Mouse (Mus musculus): ENCODE data around the gene Tango2.
A peak's percentile ranks its signal among the peaks of the same experiment; 100 is the strongest.

Tango2 gene

GRCm38 (mm10) chr16:18383045-18383726 is 35.3 kb upstream of the Tango2 start:
- DNase-seq (ENCODE audit: low spot score), result no peak

GRCm38 (mm10) chr16:18381621-18382258 is 33.8 kb upstream of the Tango2 start:
- no peak for DNase-seq (ENCODE audit: low spot score)

- DNase-seq (ENCODE audit: low spot score), result no peak
Observed at GRCm38 (mm10) chr16:18380495-18381063, 32.7 kb upstream of the Tango2 start.

- no peak for DNase-seq (ENCODE audit: low spot score)
Observed at GRCm38 (mm10) chr16:18379338-18380001, 31.6 kb upstream of the Tango2 start.

- no peak for DNase-seq (ENCODE audit: low spot score)
Observed at GRCm38 (mm10) chr16:18378489-18378888, 30.6 kb upstream of the Tango2 start.

- peak; percentile 4 for DNase-seq (ENCODE audit: low spot score)
Observed at GRCm38 (mm10) chr16:18377203-18377602, 29.3 kb upstream of the Tango2 start.

GRCm38 (mm10) chr16:18376297-18376954 is 28.5 kb upstream of the Tango2 start:
- DNase-seq (ENCODE audit: low spot score), result no peak

- DNase-seq (ENCODE audit: low spot score), result no peak
Observed at GRCm38 (mm10) chr16:18373632-18374031, 25.7 kb upstream of the Tango2 start.

GRCm38 (mm10) chr16:18370197-18370596 is 22.3 kb upstream of the Tango2 start:
- no peak for DNase-seq (ENCODE audit: low spot score)

GRCm38 (mm10) chr16:18366849-18367248 is 18.9 kb upstream of the Tango2 start:
- DNase-seq (ENCODE audit: low spot score), result no peak

- DNase-seq (ENCODE audit: low spot score), result no peak
Observed at GRCm38 (mm10) chr16:18362948-18363347, 15.0 kb upstream of the Tango2 start.

GRCm38 (mm10) chr16:18360151-18360805 is 12.4 kb upstream of the Tango2 start:
- no peak for DNase-seq (ENCODE audit: low spot score)

- DNase-seq (ENCODE audit: low spot score), result no peak
Observed at GRCm38 (mm10) chr16:18357977-18358376, 10.1 kb upstream of the Tango2 start.

GRCm38 (mm10) chr16:18356961-18357360 is 9.1 kb upstream of the Tango2 start:
- no peak for DNase-seq (ENCODE audit: low spot score)

GRCm38 (mm10) chr16:18353106-18353505 is 5.2 kb upstream of the Tango2 start:
- no peak for DNase-seq (ENCODE audit: low spot score)

- DNase-seq (ENCODE audit: low spot score), result no peak
Observed at GRCm38 (mm10) chr16:18351313-18352055, 3.6 kb upstream of the Tango2 start.

- DNase-seq (ENCODE audit: low spot score), result no peak
Observed at GRCm38 (mm10) chr16:18349761-18350325, 1.9 kb upstream of the Tango2 start.

GRCm38 (mm10) chr16:18348601-18349175 is 785 bp upstream of the Tango2 start:
- no peak for DNase-seq (ENCODE audit: low spot score)

GRCm38 (mm10) chr16:18345243-18345642 is 2.7 kb downstream of the Tango2 start:
- DNase-seq (ENCODE audit: low spot score), result peak; percentile 75

GRCm38 (mm10) chr16:18343778-18344177 is 4.1 kb downstream of the Tango2 start:
- peak; percentile 93 for DNase-seq (ENCODE audit: low spot score)
